Mouse (Mus musculus) midbrain, embryonic 12.5 days (tissue): ENCODE data around the gene Klk15. TPM values are rescaled to one million over a fixed set of nuclear protein-coding genes. Genes with fewer than 3 reads are reported as not detected.

ENCODE experiments used
- ATAC-seq: fragments of 200-750 bp; cut with Nextera tagmentation; 2 replicates; pipeline ENCODE4 v1.8.0; 2017; ENCODE audit warnings: low read depth, moderate TSS enrichment, moderate library complexity; ENCODE audit not compliant: low FRiP score
- H3K27ac ChIP-seq: fragments of 300-500 bp; sonication (generic); replicated peaks from 2 replicates; pipeline ENCODE4 v1.5.1; 2016; ENCODE audit warnings: mild to moderate bottlenecking
- H3K27me3 ChIP-seq: fragments of 300-500 bp; sonication (generic); 2 replicates; pipeline ENCODE4 v1.6.1; 2016; ENCODE audit warnings: mild to moderate bottlenecking
- H3K36me3 ChIP-seq: fragments of 300-500 bp; sonication (generic); 2 replicates; pipeline ENCODE4 v1.6.1; 2016
- H3K4me1 ChIP-seq: fragments of 300-500 bp; sonication (generic); 2 replicates; pipeline ENCODE4 v1.6.1; 2016
- H3K4me2 ChIP-seq: fragments of 300-500 bp; sonication (generic); replicated peaks from 2 replicates; pipeline ENCODE4 v1.6.1; 2016; ENCODE audit warnings: mild to moderate bottlenecking, moderate library complexity
- H3K4me3 ChIP-seq: fragments of 300-500 bp; sonication (generic); 2 replicates; pipeline ENCODE4 v1.5.1; 2016; ENCODE audit warnings: mild to moderate bottlenecking
- H3K9ac ChIP-seq: fragments of 300-500 bp; sonication (generic); replicated peaks from 2 replicates; pipeline ENCODE4 v1.6.1; 2016; ENCODE audit warnings: mild to moderate bottlenecking, moderate library complexity
- H3K9me3 ChIP-seq: fragments of 300-500 bp; sonication (generic); 2 replicates; pipeline ENCODE4 v1.6.1; 2016; ENCODE audit warnings: mild to moderate bottlenecking
- WGBS: fragments of 180-500 bp; shearing (Covaris S2); methylation state at CpG from one replicate; pipeline ENCODE4 v1.1.7; 2016; 5-methylcytosine and 5-hydroxymethylcytosine counted together
- polyA plus RNA-seq: library from polyadenylated mRNA; unstranded; fragments of >200 nt; fragmentation: Nextera tagmentation; extraction: Ambion mirVana; gene quantifications from 2 replicates; pipeline ENCODE4 v1.2.1, GENCODE M21; 2016

Gene Klk15
- not detected in 2 replicates for polyA plus RNA-seq

GRCm38 (mm10) chr7:43933440-43933839 is at the start of gene Klk15:
Gene Klk15 (plus strand): TSS chr7:43933740.
- Histone ChIP-seq H3K27ac (no peak within 1 kb of the TSS), H3K9ac (no peak within 1 kb of the TSS), H3K4me3 (no peak within 1 kb of the TSS), H3K9me3 (no peaks in the 10 kb centered on the region), H3K4me2 (no peak within 1 kb of the TSS), H3K27me3 (no peaks in the 10 kb centered on the region), H3K36me3 (no peaks in the 10 kb centered on the region), H3K4me1 (no peaks in the 10 kb centered on the region)
- ATAC-seq, result no peak
- 94% methylated on average over 3 of the region's 3 CpGs for WGBS

- Histone ChIP-seq H3K4me2 (no peak overlapping the region), H3K4me1 (no peaks in the 10 kb centered on the region), H3K9me3 (no peaks in the 10 kb centered on the region), H3K36me3 (no peaks in the 10 kb centered on the region), H3K27me3 (no peaks in the 10 kb centered on the region), H3K9ac (no peak overlapping the region), H3K27ac (no peak overlapping the region), H3K4me3 (no peak overlapping the region)
- ATAC-seq, result no peak
- 67% methylated on average over 5 of the region's 5 CpGs for WGBS
Measured at GRCm38 (mm10) chr7:43891365-43891764, 42.2 kb upstream of the Klk15 start.

GRCm38 (mm10) chr7:43891788-43892187 is 41.8 kb upstream of the Klk15 start:
- Histone ChIP-seq H3K4me3 (no peak overlapping the region), H3K27ac (no peak overlapping the region), H3K9ac (no peak overlapping the region), H3K9me3 (no peaks in the 10 kb centered on the region), H3K36me3 (no peaks in the 10 kb centered on the region), H3K4me2 (no peak overlapping the region), H3K27me3 (no peaks in the 10 kb centered on the region), H3K4me1 (no peaks in the 10 kb centered on the region)
- WGBS, result 61% methylated on average over 3 of the region's 3 CpGs
- ATAC-seq, result no peak

- H3K27me3 ChIP-seq, result no peaks in the 10 kb centered on the region
- H3K9me3 ChIP-seq, result no peaks in the 10 kb centered on the region
- H3K9ac ChIP-seq, result no peak overlapping the region
- no peaks in the 10 kb centered on the region for H3K36me3 ChIP-seq
- no peak overlapping the region for H3K4me2 ChIP-seq
- 21% methylated on average over 1 of the region's 1 CpGs for WGBS
- no peak overlapping the region for H3K4me3 ChIP-seq
- no peak overlapping the region for H3K27ac ChIP-seq
- peak; percentile 94 for ATAC-seq
- no peaks in the 10 kb centered on the region for H3K4me1 ChIP-seq
Measured at GRCm38 (mm10) chr7:43894836-43895235, 38.7 kb upstream of the Klk15 start.

- Histone ChIP-seq H3K4me3 (no peak overlapping the region), H3K36me3 (no peaks in the 10 kb centered on the region), H3K9ac (no peak overlapping the region), H3K4me2 (no peak overlapping the region), H3K27ac (no peak overlapping the region), H3K27me3 (no peaks in the 10 kb centered on the region), H3K9me3 (no peaks in the 10 kb centered on the region), H3K4me1 (no peaks in the 10 kb centered on the region)
- ATAC-seq, result no peak
- WGBS, result 75% methylated on average over 9 of the region's 9 CpGs
Measured at GRCm38 (mm10) chr7:43914821-43915220, 18.7 kb upstream of the Klk15 start.

GRCm38 (mm10) chr7:43918426-43918825 is 15.1 kb upstream of the Klk15 start:
- H3K27ac ChIP-seq, result no peak overlapping the region
- WGBS, result 87% methylated on average over 13 of the region's 13 CpGs
- H3K4me3 ChIP-seq, result no peak overlapping the region
- H3K4me1 ChIP-seq, result no peaks in the 10 kb centered on the region
- no peak for ATAC-seq
- no peak overlapping the region for H3K4me2 ChIP-seq
- H3K9ac ChIP-seq, result no peak overlapping the region
- no peaks in the 10 kb centered on the region for H3K27me3 ChIP-seq
- no peaks in the 10 kb centered on the region for H3K36me3 ChIP-seq
- H3K9me3 ChIP-seq, result no peaks in the 10 kb centered on the region

- no peak for ATAC-seq
- Histone ChIP-seq H3K27ac (no peak overlapping the region), H3K9me3 (no peaks in the 10 kb centered on the region), H3K4me3 (no peak overlapping the region), H3K36me3 (no peaks in the 10 kb centered on the region), H3K27me3 (no peaks in the 10 kb centered on the region), H3K9ac (no peak overlapping the region), H3K4me1 (no peaks in the 10 kb centered on the region), H3K4me2 (no peak overlapping the region)
- WGBS, result 78% methylated on average over 8 of the region's 8 CpGs
Measured at GRCm38 (mm10) chr7:43918871-43919270, 14.7 kb upstream of the Klk15 start.

GRCm38 (mm10) chr7:43919559-43920451 is 13.7 kb upstream of the Klk15 start:
- Histone ChIP-seq H3K4me1 (no peaks in the 10 kb centered on the region), H3K27me3 (no peaks in the 10 kb centered on the region), H3K36me3 (no peaks in the 10 kb centered on the region), H3K27ac (no peak overlapping the region), H3K4me3 (no peak overlapping the region), H3K9me3 (no peaks in the 10 kb centered on the region), H3K9ac (no peak overlapping the region), H3K4me2 (no peak overlapping the region)
- ATAC-seq, result peak; percentile 90
- 36% methylated on average over 14 of the region's 14 CpGs for WGBS

- no peak overlapping the region for H3K4me2 ChIP-seq
- H3K27ac ChIP-seq, result no peak overlapping the region
- no peak for ATAC-seq
- H3K9me3 ChIP-seq, result no peaks in the 10 kb centered on the region
- H3K4me1 ChIP-seq, result no peaks in the 10 kb centered on the region
- H3K27me3 ChIP-seq, result no peaks in the 10 kb centered on the region
- 93% methylated on average over 3 of the region's 3 CpGs for WGBS
- H3K9ac ChIP-seq, result no peak overlapping the region
- H3K36me3 ChIP-seq, result no peaks in the 10 kb centered on the region
- H3K4me3 ChIP-seq, result no peak overlapping the region
Measured at GRCm38 (mm10) chr7:43920582-43920981, 13.0 kb upstream of the Klk15 start.

GRCm38 (mm10) chr7:43921087-43921486 is 12.5 kb upstream of the Klk15 start:
- 83% methylated on average over 6 of the region's 6 CpGs for WGBS
- H3K27me3 ChIP-seq, result no peaks in the 10 kb centered on the region
- no peak overlapping the region for H3K9ac ChIP-seq
- H3K4me2 ChIP-seq, result no peak overlapping the region
- ATAC-seq, result no peak
- no peaks in the 10 kb centered on the region for H3K4me1 ChIP-seq
- H3K9me3 ChIP-seq, result no peaks in the 10 kb centered on the region
- H3K36me3 ChIP-seq, result no peaks in the 10 kb centered on the region
- no peak overlapping the region for H3K4me3 ChIP-seq
- no peak overlapping the region for H3K27ac ChIP-seq

GRCm38 (mm10) chr7:43921941-43922340 is 11.6 kb upstream of the Klk15 start:
- H3K9ac ChIP-seq, result no peak overlapping the region
- no peaks in the 10 kb centered on the region for H3K36me3 ChIP-seq
- H3K4me3 ChIP-seq, result no peak overlapping the region
- WGBS, result 79% methylated on average over 2 of the region's 2 CpGs
- ATAC-seq, result no peak
- no peak overlapping the region for H3K27ac ChIP-seq
- no peaks in the 10 kb centered on the region for H3K27me3 ChIP-seq
- no peaks in the 10 kb centered on the region for H3K9me3 ChIP-seq
- no peaks in the 10 kb centered on the region for H3K4me1 ChIP-seq
- H3K4me2 ChIP-seq, result no peak overlapping the region

GRCm38 (mm10) chr7:43925985-43926384 is 7.6 kb upstream of the Klk15 start:
- no peak overlapping the region for H3K4me2 ChIP-seq
- WGBS, result 70% methylated on average over 5 of the region's 5 CpGs
- ATAC-seq, result no peak

More at GRCm38 (mm10) chr7:43925985-43926384, 7.6 kb upstream of the Klk15 start:
- Histone ChIP-seq H3K9ac (no peak overlapping the region), H3K4me3 (no peak overlapping the region), H3K27ac (no peak overlapping the region), H3K36me3 (no peaks in the 10 kb centered on the region), H3K27me3 (no peaks in the 10 kb centered on the region), H3K9me3 (no peaks in the 10 kb centered on the region), H3K4me1 (no peaks in the 10 kb centered on the region)
